Mouse (Mus musculus) T-cell, adult 2 months (primary cell): ENCODE results near the gene Ppm1b.

Source experiments
- DNase-seq: peaks from one replicate; pipeline ENCODE4 v3.0.0; 2022; ENCODE audit warnings: low spot score

Ppm1b gene

GRCm38 (mm10) chr17:85023247-85024167, 67.0 kb downstream of the Ppm1b start:
- peak; percentile 86 for DNase-seq

GRCm38 (mm10) chr17:85024237-85024636, 67.7 kb downstream of the Ppm1b start:
- no peak for DNase-seq

- DNase-seq, result no peak
Observed at GRCm38 (mm10) chr17:85025151-85025550, 68.6 kb downstream of the Ppm1b start.

GRCm38 (mm10) chr17:85026436-85026835, 69.9 kb downstream of the Ppm1b start:
- DNase-seq, result no peak

DNA sequence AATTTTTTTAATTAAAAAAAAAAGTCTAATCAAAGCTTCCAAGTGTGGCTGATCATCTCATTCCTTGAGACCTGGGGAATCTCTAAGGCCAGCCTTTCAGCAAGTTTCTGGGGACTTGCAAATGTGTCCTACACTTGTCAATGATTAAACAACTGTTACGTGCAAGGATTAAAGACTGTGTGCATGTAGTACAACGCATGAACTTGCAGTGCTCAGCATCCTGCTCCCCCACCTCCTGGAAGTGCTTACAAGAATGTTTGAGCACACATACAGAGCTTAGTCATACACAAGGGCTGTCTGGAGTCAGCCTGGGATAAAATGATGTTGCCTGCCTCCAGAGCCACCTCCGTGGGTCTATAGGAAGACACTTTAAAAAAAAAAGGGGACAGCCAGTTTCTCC, 70.7 kb downstream of the Ppm1b start:
- DNase-seq, result no peak

DNA sequence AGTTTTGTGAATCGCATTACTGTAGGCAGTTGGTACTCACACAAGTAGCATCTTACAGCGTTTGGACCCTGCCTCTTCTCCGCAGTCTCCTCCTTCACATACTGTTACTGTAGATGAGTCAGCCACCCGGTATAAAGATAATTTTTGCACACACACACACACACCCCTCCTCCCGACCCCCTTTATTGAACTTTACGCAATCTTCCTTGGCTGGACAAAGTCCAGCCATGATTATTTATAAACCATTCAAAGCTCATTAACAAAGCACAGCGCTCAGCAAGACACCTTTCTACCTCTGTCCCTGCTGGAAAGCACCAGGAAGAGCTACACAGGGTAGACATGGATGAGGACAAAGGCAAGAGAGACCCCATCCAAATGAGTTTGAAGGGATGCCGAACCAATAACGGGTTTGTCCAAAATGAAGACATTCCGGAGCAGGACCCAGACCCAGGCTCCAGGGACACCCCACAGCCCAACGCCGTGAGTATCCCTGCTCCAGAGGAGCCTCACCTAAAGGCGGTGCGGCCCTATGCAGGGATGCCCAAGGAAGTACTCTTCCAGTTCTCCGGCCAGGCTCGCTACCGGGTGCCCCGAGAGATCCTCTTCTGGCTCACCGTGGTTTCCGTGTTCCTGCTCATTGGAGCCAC, 71.7 kb downstream of the Ppm1b start, which contains the start of gene Slc3a1:
Slc3a1 (plus strand) TSS at position 284 of the 647 bp plus-strand sequence.
- DNase-seq, result no peak

DNA sequence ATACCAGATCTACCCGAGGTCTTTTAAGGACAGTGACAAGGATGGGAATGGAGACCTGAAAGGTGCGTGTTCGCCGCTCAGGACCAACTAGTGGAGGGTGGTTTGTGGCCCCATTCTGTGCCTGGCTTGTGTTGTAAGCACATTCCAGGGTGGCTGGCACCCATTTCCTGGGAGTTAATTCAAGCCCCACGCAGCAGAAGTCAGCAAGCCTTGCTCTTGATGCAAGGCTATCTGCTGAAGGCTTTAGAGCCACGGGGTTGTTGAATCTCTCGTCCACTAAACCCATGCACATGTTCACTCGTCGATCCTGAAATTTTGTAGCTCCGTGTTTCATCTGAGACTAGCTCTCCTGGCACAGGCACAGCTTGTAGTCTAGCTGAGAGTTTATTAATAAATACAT, 72.3 kb downstream of the Ppm1b start:
- no peak for DNase-seq

DNA sequence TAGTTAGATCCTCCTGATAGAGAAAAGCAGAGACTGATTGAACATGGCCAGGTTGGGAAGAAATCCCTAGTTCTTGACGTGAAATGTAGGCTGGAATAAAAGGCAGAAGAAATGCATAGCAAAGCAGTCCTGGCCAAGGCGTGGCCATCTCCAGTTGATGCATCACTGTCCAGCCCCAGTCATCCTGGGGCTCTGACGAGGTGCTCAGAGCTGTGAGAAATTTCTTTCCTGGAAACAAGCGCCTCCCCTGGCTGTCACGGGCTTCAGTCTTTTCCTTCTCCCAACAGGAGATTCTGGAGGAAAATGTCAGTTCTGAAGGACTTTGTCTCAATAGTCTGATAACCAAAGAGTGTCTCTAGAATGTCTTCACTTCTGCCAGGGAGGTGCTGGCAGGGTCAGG, 74.1 kb downstream of the Ppm1b start:
- DNase-seq, result no peak

DNA sequence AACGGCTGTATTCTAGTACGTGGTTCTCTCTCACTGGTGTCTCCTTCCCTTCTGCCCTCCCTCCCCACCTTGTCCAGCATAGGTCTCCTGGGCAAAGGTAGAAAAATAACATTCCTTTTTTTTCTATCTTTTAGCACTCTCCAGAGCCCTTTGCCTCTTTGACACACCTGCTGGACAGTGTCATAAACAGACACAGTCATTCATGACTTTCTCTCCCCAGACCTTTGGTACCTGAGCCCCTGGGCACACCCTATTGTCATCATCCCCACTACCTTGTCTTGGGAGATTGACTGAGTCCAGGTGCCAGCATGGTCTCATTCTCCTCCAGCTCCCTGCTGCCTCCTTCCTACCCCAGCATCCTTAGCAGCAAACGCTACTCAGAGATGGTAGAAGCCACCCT, 76.5 kb downstream of the Ppm1b start:
- no peak for DNase-seq

- DNase-seq, result no peak
Observed at GRCm38 (mm10) chr17:85034068-85034467, 77.5 kb downstream of the Ppm1b start.

GRCm38 (mm10) chr17:85037855-85038254, 81.3 kb downstream of the Ppm1b start:
- DNase-seq, result no peak

- DNase-seq, result no peak
Observed at GRCm38 (mm10) chr17:85038311-85038710, 81.8 kb downstream of the Ppm1b start.

DNA sequence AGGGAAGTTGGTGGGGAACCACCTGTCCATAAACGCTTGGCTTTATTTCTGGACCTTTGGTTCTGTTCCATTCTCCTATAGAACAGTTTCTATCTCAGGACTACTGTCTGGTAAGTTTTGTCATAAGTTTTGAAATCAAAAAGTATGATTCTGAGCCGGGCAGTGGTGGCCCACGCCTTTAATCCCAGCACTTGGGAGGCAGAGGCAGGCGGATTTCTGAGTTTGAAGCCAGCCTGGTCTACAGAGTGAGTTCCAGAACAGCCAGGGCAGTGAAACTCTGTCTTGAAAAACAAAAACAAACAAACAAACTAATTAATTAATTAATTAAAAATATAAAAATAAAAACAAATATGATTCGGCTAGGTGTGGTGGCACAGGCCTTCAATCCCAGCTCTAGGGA, 82.2 kb downstream of the Ppm1b start:
- DNase-seq, result no peak

DNA sequence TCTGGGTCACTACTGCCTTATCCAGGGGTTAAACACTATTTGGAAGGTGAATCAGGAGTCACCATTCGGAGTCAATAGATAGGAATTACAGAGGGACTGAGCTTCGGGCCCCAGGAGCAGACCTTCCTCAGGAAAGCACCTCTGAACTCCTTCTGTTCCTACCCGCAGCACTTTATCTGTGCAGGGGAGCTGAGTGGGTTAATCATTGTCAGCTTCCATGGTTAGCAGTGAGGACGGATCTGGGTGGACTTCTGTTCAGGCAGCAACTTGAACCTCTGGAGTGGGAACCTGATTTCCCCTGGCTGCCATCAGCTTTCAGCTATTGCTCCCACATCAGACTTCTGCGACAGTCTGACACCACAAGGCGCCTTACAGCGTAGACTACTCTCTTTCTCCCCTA, 84.4 kb downstream of the Ppm1b start:
- DNase-seq, result no peak

GRCm38 (mm10) chr17:85042419-85042818, 85.9 kb downstream of the Ppm1b start:
- DNase-seq, result no peak

DNA sequence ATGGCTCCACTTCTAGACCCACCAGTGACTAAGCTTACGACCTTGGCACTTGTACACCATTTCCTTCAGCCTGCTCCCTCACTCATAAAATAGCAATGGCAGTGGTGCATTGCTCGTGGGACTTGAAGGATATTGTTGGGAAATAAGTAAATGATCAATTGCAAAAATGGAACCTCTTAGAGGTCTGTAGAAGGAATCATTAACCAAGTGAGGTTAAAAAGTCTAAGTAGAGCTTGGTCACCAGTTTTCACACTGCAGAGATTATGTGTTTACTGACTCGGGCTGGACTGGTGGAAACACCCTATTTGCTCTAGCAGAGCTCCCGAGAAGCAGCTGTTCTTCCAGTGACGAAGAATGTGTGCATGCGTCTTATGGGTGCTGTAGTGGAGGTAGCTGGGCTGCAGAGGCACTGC, 86.9 kb downstream of the Ppm1b start:
- DNase-seq, result no peak

DNA sequence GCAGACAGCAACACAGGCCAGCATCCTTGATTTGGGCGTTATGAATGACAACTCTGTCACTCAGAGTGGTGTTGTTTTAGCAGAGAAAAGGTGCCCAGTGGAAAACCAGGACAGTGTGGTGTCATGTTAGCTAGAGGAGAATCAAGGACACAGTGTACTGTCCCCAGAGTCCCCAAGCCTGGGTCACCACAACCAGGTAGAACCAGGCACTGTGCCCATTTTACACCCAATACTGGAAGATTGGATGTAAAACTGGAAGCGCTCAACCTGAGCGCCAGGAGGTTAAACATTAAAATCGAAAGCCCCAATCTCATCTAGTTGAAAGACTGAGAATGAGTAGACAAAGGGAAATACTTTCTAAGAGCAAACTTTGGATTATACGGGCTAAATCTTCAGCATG, 87.9 kb downstream of the Ppm1b start:
- DNase-seq, result no peak

- DNase-seq, result no peak
Observed at GRCm38 (mm10) chr17:85045160-85045559, 88.6 kb downstream of the Ppm1b start.

- no peak for DNase-seq
Observed at GRCm38 (mm10) chr17:85048379-85048778, 91.8 kb downstream of the Ppm1b start.

- no peak for DNase-seq
Observed at GRCm38 (mm10) chr17:85058276-85058675, 101.7 kb downstream of the Ppm1b start.

GRCm38 (mm10) chr17:85059136-85059535, 102.6 kb downstream of the Ppm1b start:
- DNase-seq, result no peak

DNA sequence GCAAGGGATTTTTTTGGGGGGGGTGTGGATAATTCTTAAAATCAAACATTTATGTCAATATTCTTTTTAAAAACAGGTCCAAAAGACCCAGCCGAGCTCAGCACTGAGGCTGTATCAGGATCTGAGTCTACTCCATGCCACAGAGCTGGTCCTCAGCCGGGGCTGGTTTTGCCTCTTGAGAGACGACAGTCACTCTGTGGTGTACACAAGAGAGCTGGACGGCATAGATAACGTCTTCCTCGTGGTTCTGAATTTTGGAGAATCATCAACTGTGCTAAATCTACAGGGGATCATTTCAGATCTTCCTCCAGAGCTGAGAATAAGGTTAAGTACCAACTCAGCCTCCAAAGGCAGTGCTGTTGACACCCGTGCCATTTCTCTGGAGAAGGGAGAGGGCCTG, 107.0 kb downstream of the Ppm1b start:
- DNase-seq, result no peak

DNA sequence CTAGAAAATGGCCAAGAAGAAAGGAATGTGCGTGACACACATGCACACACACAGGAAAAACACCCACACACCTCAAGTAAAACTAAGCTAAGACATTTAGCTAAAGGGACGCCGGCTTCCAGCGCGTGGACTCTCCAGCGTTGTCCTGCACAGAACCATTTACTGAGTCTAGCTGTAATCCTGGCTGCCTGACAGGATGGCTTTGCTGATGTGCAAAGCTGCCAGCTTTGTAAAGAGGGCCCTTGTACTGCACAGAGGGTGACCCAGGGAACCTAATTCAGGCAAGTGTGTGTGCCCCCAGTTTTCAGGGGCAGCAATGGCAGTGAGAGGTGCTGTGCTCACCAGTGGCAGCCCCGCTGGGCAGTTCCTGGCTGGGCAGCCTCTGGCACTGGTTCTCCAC, 110.8 kb downstream of the Ppm1b start:
- no peak for DNase-seq
